Mouse (Mus musculus): ENCODE data around the gene Rtl8b. TPM values are rescaled to one million over a fixed set of nuclear protein-coding genes. Genes with fewer than 3 reads are reported as not detected.
A peak's percentile ranks its signal among the peaks of the same experiment; 100 is the strongest.
"Not testable (repeated sequence)": the region's sequence is repeated elsewhere in the genome, so short reads cannot be mapped to it uniquely, and the experiment has no call there.

Gene Rtl8b
- polyA plus RNA-seq, 1 experiment from 2014 or later = 84.1 TPM

DNA sequence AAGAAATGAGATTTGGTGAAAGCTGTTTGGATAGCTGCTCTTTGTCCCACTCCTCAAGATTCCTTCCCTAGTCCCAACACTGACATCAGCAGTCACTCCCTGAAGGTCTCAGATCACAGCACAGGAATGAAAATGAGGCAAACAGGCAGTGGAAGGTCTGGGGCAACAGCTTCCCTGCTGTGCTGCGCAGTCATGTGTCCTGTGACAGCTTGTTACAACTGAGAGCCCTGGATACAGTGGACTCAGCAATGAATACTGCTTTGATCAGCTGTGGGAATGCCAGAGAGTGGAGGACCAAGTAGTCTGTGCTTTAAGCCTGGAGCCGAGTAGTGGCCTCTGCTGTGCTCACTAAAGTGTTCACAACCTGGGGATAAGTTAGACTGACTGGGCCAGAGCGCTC lies 12.4 kb upstream of the Rtl8b start:
- H3K27ac ChIP-seq (ENCODE audit: low read length); H3K36me3 ChIP-seq (ENCODE audit: control insufficient read depth, insufficient read depth); H3K4me2 ChIP-seq (ENCODE audit: low read depth, low read length); H3K4me1 ChIP-seq (ENCODE audit: control insufficient read depth, insufficient read depth, low read length); ATAC-seq (replicated peaks; ENCODE audit: extremely low read depth, insufficient read depth, low FRiP score); H3K9me3 ChIP-seq (replicated peaks; ENCODE audit: control insufficient read depth, low read length); H3K4me3 ChIP-seq (ENCODE audit: low read length); H3K27me3 ChIP-seq (ENCODE audit: control insufficient read depth, insufficient read depth, low read length); H3K9ac ChIP-seq (ENCODE audit: low read length): not testable (repeated sequence)
- WGBS = 66% methylated on average over 2 of the region's 3 CpGs

DNA sequence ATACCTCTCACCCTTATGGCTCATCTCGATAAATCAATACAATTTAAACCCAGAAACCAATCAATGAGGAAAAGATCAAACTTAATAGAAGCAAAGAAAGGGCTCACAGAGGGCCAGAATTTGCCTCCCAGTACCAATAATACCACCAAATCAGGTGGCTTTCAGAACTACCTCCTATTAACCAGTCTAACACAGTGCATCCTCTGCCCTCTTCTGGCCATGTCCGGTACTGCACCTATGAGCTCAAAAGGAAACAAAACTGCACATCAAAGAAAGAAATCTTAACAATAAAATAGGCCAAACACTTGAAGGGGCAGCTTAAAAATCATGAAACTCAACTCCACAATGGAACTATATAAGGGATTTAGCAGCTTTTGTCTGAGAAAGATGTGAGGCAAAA lies 6.7 kb upstream of the Rtl8b start:
- not testable (repeated sequence) for H3K9me3 ChIP-seq (replicated peaks; ENCODE audit: control insufficient read depth, low read length); ATAC-seq (replicated peaks; ENCODE audit: extremely low read depth, insufficient read depth, low FRiP score); H3K4me2 ChIP-seq (ENCODE audit: low read depth, low read length); H3K27me3 ChIP-seq (ENCODE audit: control insufficient read depth, insufficient read depth, low read length); H3K4me1 ChIP-seq (ENCODE audit: control insufficient read depth, insufficient read depth, low read length); H3K27ac ChIP-seq (ENCODE audit: low read length); H3K9ac ChIP-seq (ENCODE audit: low read length); H3K4me3 ChIP-seq (ENCODE audit: low read length); H3K36me3 ChIP-seq (ENCODE audit: control insufficient read depth, insufficient read depth)
- WGBS = 3% methylated on average over 2 of the region's 2 CpGs

DNA sequence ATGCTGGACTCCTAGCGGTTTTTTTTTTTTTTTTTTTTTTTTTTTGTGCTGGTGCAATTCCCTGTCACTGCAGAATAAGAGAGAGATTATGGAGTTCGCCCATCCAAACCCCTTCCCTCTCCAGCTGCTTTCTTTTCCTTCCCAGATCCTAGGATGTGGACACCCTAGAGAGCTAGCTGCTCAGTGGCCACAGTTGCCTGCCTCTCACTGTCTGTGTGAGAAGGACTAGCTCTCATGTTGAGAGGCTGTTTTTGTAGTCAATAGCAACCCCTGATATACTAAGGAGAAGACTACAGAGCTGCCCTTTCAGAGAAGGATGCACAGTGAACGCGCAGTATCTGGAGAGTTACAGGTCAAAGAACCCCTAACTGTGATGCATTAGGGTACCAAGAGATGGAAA lies 488 bp upstream of the Rtl8b start:
- Histone ChIP-seq H3K4me3 (ENCODE audit: low read length) (peak overlapping the region; percentile 47), H3K4me2 (ENCODE audit: low read depth, low read length) (peak overlapping the region; percentile 57), H3K27ac (ENCODE audit: low read length) (peak overlapping the region; percentile 70), H3K9ac (ENCODE audit: low read length) (peak overlapping the region; percentile 52; the same call in 1 of the 2 replicates)
- not testable (repeated sequence) for ATAC-seq (replicated peaks; ENCODE audit: extremely low read depth, insufficient read depth, low FRiP score); H3K27me3 ChIP-seq (ENCODE audit: control insufficient read depth, insufficient read depth, low read length); H3K36me3 ChIP-seq (ENCODE audit: control insufficient read depth, insufficient read depth); H3K4me1 ChIP-seq (ENCODE audit: control insufficient read depth, insufficient read depth, low read length); H3K9me3 ChIP-seq (replicated peaks; ENCODE audit: control insufficient read depth, low read length)
- 22% methylated on average over 4 of the region's 4 CpGs for WGBS

DNA sequence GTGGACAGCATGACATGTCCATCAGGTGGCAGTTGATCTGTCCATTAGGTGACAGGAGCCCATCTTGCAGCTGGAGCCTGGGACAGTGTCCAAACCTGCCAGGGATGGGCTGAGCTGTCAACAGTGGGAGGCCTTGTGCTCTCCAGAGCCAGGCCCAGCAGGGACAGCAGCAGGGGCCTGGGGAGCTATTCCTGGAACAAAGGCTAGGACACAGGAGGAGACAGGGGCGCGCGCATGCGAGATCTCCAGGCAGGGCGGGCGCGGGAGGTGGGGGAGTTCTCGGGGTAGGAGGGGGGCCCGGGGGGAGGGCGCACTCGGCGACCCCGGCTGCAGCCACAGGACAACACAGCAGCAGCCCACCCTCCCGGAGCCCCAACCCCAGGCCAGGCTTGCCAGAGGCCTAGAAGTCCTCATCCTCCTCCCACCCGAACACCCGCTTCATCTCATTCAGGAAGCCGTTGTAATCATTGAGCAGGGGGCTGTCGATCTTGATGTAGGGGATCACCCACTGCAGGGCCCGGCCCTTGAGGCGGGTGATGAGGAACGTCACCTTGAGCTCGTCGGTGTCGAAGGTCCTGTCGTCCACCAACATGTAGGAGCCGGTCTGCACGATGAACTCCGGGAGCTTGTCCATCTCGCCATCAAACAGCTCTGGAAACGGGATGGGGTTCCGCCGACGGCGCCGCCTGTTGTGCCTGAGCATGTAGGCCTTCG lies 494 bp downstream of the Rtl8b start:
- H3K9ac ChIP-seq (ENCODE audit: low read length); H3K27ac ChIP-seq (ENCODE audit: low read length): not testable (repeated sequence)
- peak; percentile 86 for ATAC-seq (replicated peaks; ENCODE audit: extremely low read depth, insufficient read depth, low FRiP score)

DNA sequence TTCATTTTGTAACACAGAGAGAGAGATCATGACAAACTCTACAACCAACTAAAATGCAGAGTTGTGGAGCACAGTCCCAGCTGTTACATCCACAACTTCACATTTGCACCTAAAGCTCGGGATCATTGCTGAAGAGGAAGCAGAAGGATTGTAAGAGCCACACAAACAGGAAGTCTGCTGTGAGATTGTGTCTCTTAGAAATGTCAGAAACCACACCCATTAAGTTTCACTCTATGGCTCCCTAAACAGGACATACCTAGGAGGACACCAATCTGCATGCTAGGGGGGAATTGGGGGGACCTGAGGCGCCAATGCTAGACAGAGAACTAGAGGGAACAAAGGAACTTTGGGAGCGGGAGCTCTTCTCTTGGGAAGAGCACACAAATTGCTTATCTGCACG lies 17.3 kb downstream of the Rtl8b start:
- 43% methylated on average over 4 of the region's 4 CpGs for WGBS
- not testable (repeated sequence) for H3K4me2 ChIP-seq (ENCODE audit: low read depth, low read length); ATAC-seq (replicated peaks; ENCODE audit: extremely low read depth, insufficient read depth, low FRiP score)

More for the DNA sequence above, 494 bp downstream of the Rtl8b start:
- not testable (repeated sequence) for H3K9me3 ChIP-seq (replicated peaks; ENCODE audit: control insufficient read depth, low read length); H3K4me1 ChIP-seq (ENCODE audit: control insufficient read depth, insufficient read depth, low read length); H3K36me3 ChIP-seq (ENCODE audit: control insufficient read depth, insufficient read depth); H3K27me3 ChIP-seq (ENCODE audit: control insufficient read depth, insufficient read depth, low read length)
- Histone ChIP-seq H3K4me3 (ENCODE audit: low read length) (peak overlapping the region; percentile 47), H3K4me2 (ENCODE audit: low read depth, low read length) (peak overlapping the region; percentile 43; the same call in 1 of the 2 replicates)
- no CpG with 5 or more reads among the region's 36 CpGs for WGBS

GRCm38 (mm10) chrX:53645885-53646284 lies 24.3 kb downstream of the Rtl8b start:
- Histone ChIP-seq H3K9me3 (replicated peaks; ENCODE audit: control insufficient read depth, low read length) (no peaks in the 10 kb centered on the region), H3K4me1 (ENCODE audit: control insufficient read depth, insufficient read depth, low read length) (0 out of 2 replicates have a peak, but pooled peaks cover 2% of the 10 kb centered on the region), H3K36me3 (ENCODE audit: control insufficient read depth, insufficient read depth) (no peaks in the 10 kb centered on the region), H3K4me2 (ENCODE audit: low read depth, low read length) (no peak overlapping the region), H3K27ac (ENCODE audit: low read length) (no peak overlapping the region), H3K9ac (ENCODE audit: low read length) (no peak overlapping the region), H3K27me3 (ENCODE audit: control insufficient read depth, insufficient read depth, low read length) (no peaks in the 10 kb centered on the region), H3K4me3 (ENCODE audit: low read length) (no peak overlapping the region)
- 74% methylated on average over 6 of the region's 6 CpGs for WGBS
- ATAC-seq (replicated peaks; ENCODE audit: extremely low read depth, insufficient read depth, low FRiP score) = no peak

More for the DNA sequence above, 17.3 kb downstream of the Rtl8b start:
- not testable (repeated sequence) for H3K27ac ChIP-seq (ENCODE audit: low read length); H3K9ac ChIP-seq (ENCODE audit: low read length); H3K36me3 ChIP-seq (ENCODE audit: control insufficient read depth, insufficient read depth); H3K4me1 ChIP-seq (ENCODE audit: control insufficient read depth, insufficient read depth, low read length); H3K4me3 ChIP-seq (ENCODE audit: low read length); H3K27me3 ChIP-seq (ENCODE audit: control insufficient read depth, insufficient read depth, low read length); H3K9me3 ChIP-seq (replicated peaks; ENCODE audit: control insufficient read depth, low read length)

GRCm38 (mm10) chrX:53642980-53643961 lies 26.9 kb downstream of the Rtl8b start, which contains the start of gene Rtl8a:
TSS of gene Rtl8a (minus strand) at chrX:53643682.
- H3K4me2 ChIP-seq (ENCODE audit: low read depth, low read length) = peak within 1 kb of the TSS; percentile 52
- H3K27me3 ChIP-seq (ENCODE audit: control insufficient read depth, insufficient read depth, low read length); H3K4me1 ChIP-seq (ENCODE audit: control insufficient read depth, insufficient read depth, low read length); H3K36me3 ChIP-seq (ENCODE audit: control insufficient read depth, insufficient read depth); H3K9me3 ChIP-seq (replicated peaks; ENCODE audit: control insufficient read depth, low read length): not testable (repeated sequence)
- peak within 1 kb of the TSS; percentile 37 for H3K4me3 ChIP-seq (ENCODE audit: low read length)
- peak within 1 kb of the TSS; percentile 85 for H3K27ac ChIP-seq (ENCODE audit: low read length)
- peak within 1 kb of the TSS; percentile 20; the same call in 1 of the 2 replicates for H3K9ac ChIP-seq (ENCODE audit: low read length)
- WGBS = 26% methylated on average over 11 of the region's 50 CpGs
- ATAC-seq (replicated peaks; ENCODE audit: extremely low read depth, insufficient read depth, low FRiP score) = peak; percentile 93

DNA sequence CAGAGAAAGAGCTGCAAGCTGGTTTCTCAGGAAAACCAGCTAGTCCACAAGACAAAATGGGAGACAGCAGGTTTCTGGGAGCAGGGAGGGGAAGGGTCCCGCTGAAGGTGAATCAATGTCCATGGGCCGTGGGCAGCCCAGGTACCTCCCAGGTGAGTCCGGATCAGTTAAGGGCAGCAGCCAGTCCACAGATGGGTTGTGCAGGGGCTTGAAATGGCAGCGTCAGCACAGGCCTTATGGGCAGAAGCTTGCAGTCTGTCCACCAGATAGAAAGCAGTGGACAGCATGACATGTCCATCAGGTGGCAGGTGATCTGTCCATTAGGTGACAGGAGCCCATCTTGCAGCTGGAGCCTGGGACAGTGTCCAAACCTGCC lies 27.6 kb downstream of the Rtl8b start:
- not testable (repeated sequence) for H3K27ac ChIP-seq (ENCODE audit: low read length); ATAC-seq (replicated peaks; ENCODE audit: extremely low read depth, insufficient read depth, low FRiP score); H3K9me3 ChIP-seq (replicated peaks; ENCODE audit: control insufficient read depth, low read length); H3K9ac ChIP-seq (ENCODE audit: low read length); H3K27me3 ChIP-seq (ENCODE audit: control insufficient read depth, insufficient read depth, low read length); H3K4me1 ChIP-seq (ENCODE audit: control insufficient read depth, insufficient read depth, low read length); H3K36me3 ChIP-seq (ENCODE audit: control insufficient read depth, insufficient read depth)
- Histone ChIP-seq H3K4me2 (ENCODE audit: low read depth, low read length) (peak overlapping the region; percentile 52), H3K4me3 (ENCODE audit: low read length) (peak overlapping the region; percentile 29; the same call in 1 of the 2 replicates)
- 55% methylated on average over 3 of the region's 4 CpGs for WGBS

GRCm38 (mm10) chrX:53638107-53638506 lies 32.1 kb downstream of the Rtl8b start:
- not testable (repeated sequence) for H3K9me3 ChIP-seq (replicated peaks; ENCODE audit: control insufficient read depth, low read length); ATAC-seq (replicated peaks; ENCODE audit: extremely low read depth, insufficient read depth, low FRiP score)

More at GRCm38 (mm10) chrX:53638107-53638506, 32.1 kb downstream of the Rtl8b start:
- H3K4me3 ChIP-seq (ENCODE audit: low read length); H3K36me3 ChIP-seq (ENCODE audit: control insufficient read depth, insufficient read depth); H3K4me1 ChIP-seq (ENCODE audit: control insufficient read depth, insufficient read depth, low read length); H3K27ac ChIP-seq (ENCODE audit: low read length); H3K27me3 ChIP-seq (ENCODE audit: control insufficient read depth, insufficient read depth, low read length); H3K9ac ChIP-seq (ENCODE audit: low read length); H3K4me2 ChIP-seq (ENCODE audit: low read depth, low read length): not testable (repeated sequence)
- WGBS = 43% methylated on average over 3 of the region's 3 CpGs
